Mouse (Mus musculus) lung, postnatal 0 days (tissue): ENCODE measurements around the gene Wtap. TPM values are rescaled to one million over a fixed set of nuclear protein-coding genes. Genes with fewer than 3 reads are reported as not detected.
A peak's percentile ranks its signal among the peaks of the same experiment; 100 is the strongest.
"Not testable (repeated sequence)": the region's sequence is repeated elsewhere in the genome, so short reads cannot be mapped to it uniquely, and the experiment has no call there.

Experiments
- ATAC-seq: fragments of 200-750 bp; cut with Nextera tagmentation; 2 replicates; pipeline ENCODE4 v1.8.0; 2017; ENCODE audit warnings: moderate library complexity
- DNase-seq: peaks from one replicate; pipeline ENCODE4 v3.0.0-alpha.2; 2016; ENCODE audit warnings: low spot score
- H3K27ac ChIP-seq: fragments of 300-500 bp; sonication (generic); 2 replicates; pipeline ENCODE4 v1.5.1; 2014; ENCODE audit warnings: antibody characterized with exemption, mild to moderate bottlenecking, low read length, mixed read lengths
- H3K27me3 ChIP-seq: fragments of 300-500 bp; sonication (generic); replicated peaks from 2 replicates; pipeline ENCODE4 v1.6.1; 2014; ENCODE audit warnings: low read length, mixed read lengths; ENCODE audit not compliant: insufficient read depth
- H3K36me3 ChIP-seq: fragments of 300-500 bp; sonication (generic); 2 replicates; pipeline ENCODE4 v1.6.1; 2014; ENCODE audit warnings: low read length, mixed read lengths; ENCODE audit not compliant: insufficient read depth
- H3K4me1 ChIP-seq: fragments of 300-500 bp; sonication (generic); 2 replicates; pipeline ENCODE4 v1.6.1; 2014; ENCODE audit warnings: antibody characterized with exemption, low read depth, low read length, mixed read lengths; ENCODE audit not compliant: insufficient read depth
- H3K4me2 ChIP-seq: fragments of 300-500 bp; sonication (generic); replicated peaks from 2 replicates; pipeline ENCODE4 v1.6.1; 2014; ENCODE audit warnings: low read depth, mild to moderate bottlenecking, low read length, moderate library complexity, mixed read lengths
- H3K4me3 ChIP-seq: fragments of 300-500 bp; sonication (generic); 2 replicates; pipeline ENCODE4 v1.5.1; 2014; ENCODE audit warnings: low read depth, low read length
- H3K9ac ChIP-seq: fragments of 300-500 bp; sonication (generic); replicated peaks from 2 replicates; pipeline ENCODE4 v1.6.1; 2014; ENCODE audit warnings: low read depth, mild to moderate bottlenecking
- H3K9me3 ChIP-seq: fragments of 300-500 bp; sonication (generic); 2 replicates; pipeline ENCODE4 v1.6.1; 2016; ENCODE audit warnings: low read length, mixed read lengths
- CTCF ChIP-seq: IDR thresholded peaks from 2 replicates; pipeline ENCODE4 v1.5.1; 2016; ENCODE audit warnings: antibody characterized with exemption, mild to moderate bottlenecking
- EP300 ChIP-seq: IDR thresholded peaks from 2 replicates; pipeline ENCODE4 v1.6.1; 2016; ENCODE audit warnings: antibody characterized with exemption, mild to moderate bottlenecking, control low read depth
- WGBS: fragments of 180-500 bp; shearing (Covaris S2); extraction: QIAGEN DNeasy Blood & Tissue Kit; methylation state at CpG from one replicate; pipeline ENCODE4 v1.1.7; 2014; 5-methylcytosine and 5-hydroxymethylcytosine counted together
- polyA plus RNA-seq: library from polyadenylated mRNA; unstranded; fragments of >200 nt; fragmentation: Nextera tagmentation; extraction: Ambion mirVana; gene quantifications from 2 replicates; pipeline ENCODE4 v1.2.1, GENCODE M21; 2015

Gene Wtap
- polyA plus RNA-seq, 1 experiment from 2014 or later: 131 TPM

GRCm38 (mm10) chr17:13006984-13007383 lies 13.0 kb upstream of the Wtap start:
- H3K4me3 ChIP-seq: peak overlapping the region; percentile 89
- 54% methylated on average over 5 of the region's 5 CpGs for WGBS
- TF ChIP-seq CTCF (no peak), EP300 (no peak)
- peaks cover 9% of the 10 kb centered on the region; the same call in 1 of the 2 replicates for H3K4me1 ChIP-seq
- H3K4me2 ChIP-seq: peak overlapping the region; percentile 85
- no peak for DNase-seq
- ATAC-seq: no peak
- no peaks in the 10 kb centered on the region for H3K9me3 ChIP-seq
- H3K9ac ChIP-seq: peak overlapping the region; percentile 43; the same call in 1 of the 2 replicates
- peak overlapping the region; percentile 64 for H3K27ac ChIP-seq
- no peaks in the 10 kb centered on the region for H3K36me3 ChIP-seq
- no peaks in the 10 kb centered on the region for H3K27me3 ChIP-seq

DNA sequence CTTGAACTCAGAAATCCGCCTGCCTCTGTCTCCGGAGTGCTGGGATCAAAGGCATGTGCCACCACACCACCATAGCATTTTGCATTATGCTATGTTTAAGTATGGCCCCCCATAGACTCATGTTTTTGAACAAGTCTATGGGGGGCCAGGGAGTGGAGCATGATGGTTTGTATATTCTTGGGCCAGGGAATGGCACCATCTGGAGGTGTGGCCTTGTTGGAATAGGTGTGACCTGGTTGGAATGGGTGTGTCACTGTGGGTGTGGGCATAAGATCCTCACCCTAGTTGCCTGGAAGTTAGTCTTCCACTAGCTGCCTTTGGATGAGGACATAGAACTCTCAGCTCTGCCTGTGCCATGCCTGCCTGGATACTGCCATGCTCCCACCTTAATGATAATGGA lies 12.6 kb upstream of the Wtap start, which contains the start of gene Sod2:
TSS of gene Sod2 (plus strand) at position 301 of the 400 bp plus-strand sequence.
- not testable (repeated sequence) for H3K9me3 ChIP-seq, H3K4me1 ChIP-seq, ATAC-seq, H3K27me3 ChIP-seq, DNase-seq, H3K36me3 ChIP-seq
- Histone ChIP-seq H3K4me2 (peak within 1 kb of the TSS; percentile 85), H3K4me3 (peak within 1 kb of the TSS; percentile 89), H3K27ac (peak within 1 kb of the TSS; percentile 95), H3K9ac (peak within 1 kb of the TSS; percentile 43; the same call in 1 of the 2 replicates)
- 86% methylated on average over 2 of the region's 2 CpGs for WGBS

GRCm38 (mm10) chr17:13004436-13004835 lies 10.5 kb upstream of the Wtap start:
- not testable (repeated sequence) for H3K36me3 ChIP-seq, DNase-seq, H3K9me3 ChIP-seq, H3K4me2 ChIP-seq, H3K27me3 ChIP-seq, H3K9ac ChIP-seq, H3K27ac ChIP-seq, H3K4me3 ChIP-seq, ATAC-seq, H3K4me1 ChIP-seq
- 55% methylated on average over 2 of the region's 2 CpGs for WGBS

DNA sequence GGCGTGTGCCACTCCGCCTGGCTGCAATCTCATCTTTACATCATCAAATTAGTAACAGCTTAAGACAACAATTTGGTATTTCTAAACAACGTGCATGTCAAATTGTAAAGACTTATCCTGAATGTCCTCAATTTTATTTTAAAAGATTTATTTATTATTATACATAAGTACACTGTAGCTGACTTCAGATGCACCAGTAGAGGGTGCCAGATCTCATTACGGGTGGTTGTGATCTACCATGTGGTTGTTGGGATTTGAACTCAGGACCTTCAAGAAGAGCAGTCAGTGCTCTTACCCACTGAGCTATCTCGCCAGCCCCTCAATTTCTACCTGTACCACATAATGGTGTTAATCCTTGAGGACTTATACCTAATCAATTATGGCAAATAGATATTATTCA lies 8.3 kb upstream of the Wtap start:
- H3K4me3 ChIP-seq, H3K9ac ChIP-seq, H3K27ac ChIP-seq, H3K36me3 ChIP-seq, ATAC-seq, H3K4me1 ChIP-seq, H3K27me3 ChIP-seq, H3K9me3 ChIP-seq, H3K4me2 ChIP-seq, DNase-seq: not testable (repeated sequence)
- TF ChIP-seq CTCF: peak; percentile 23; the same call in 1 of the 2 replicates
- WGBS: 95% methylated on average over 5 of the region's 5 CpGs

- Histone ChIP-seq H3K27ac (no peak overlapping the region), H3K4me3 (no peak overlapping the region), H3K9me3 (no peaks in the 10 kb centered on the region), H3K4me1 (no peaks in the 10 kb centered on the region), H3K36me3 (no peaks in the 10 kb centered on the region), H3K4me2 (no peak overlapping the region), H3K9ac (no peak overlapping the region), H3K27me3 (no peaks in the 10 kb centered on the region)
- WGBS: 81% methylated on average over 6 of the region's 6 CpGs
- ATAC-seq (no peak), DNase-seq (no peak)
- TF ChIP-seq EP300 (no peak), CTCF (no peak)
Observed at GRCm38 (mm10) chr17:12999069-12999468, 5.1 kb upstream of the Wtap start.

GRCm38 (mm10) chr17:12997890-12998289 lies 3.9 kb upstream of the Wtap start:
- Histone ChIP-seq H3K9me3 (no peaks in the 10 kb centered on the region), H3K36me3 (no peaks in the 10 kb centered on the region), H3K9ac (no peak overlapping the region), H3K27ac (no peak overlapping the region), H3K27me3 (no peaks in the 10 kb centered on the region), H3K4me3 (no peak overlapping the region), H3K4me1 (no peaks in the 10 kb centered on the region), H3K4me2 (no peak overlapping the region)
- ATAC-seq (no peak), DNase-seq (no peak)
- TF ChIP-seq EP300: no peak
- TF ChIP-seq CTCF: no peak
- 86% methylated on average over 5 of the region's 5 CpGs for WGBS

- ATAC-seq (no peak), DNase-seq (peak; percentile 77)
- H3K36me3 ChIP-seq: no peaks in the 10 kb centered on the region
- no peak overlapping the region for H3K9ac ChIP-seq
- no peak overlapping the region for H3K4me3 ChIP-seq
- TF ChIP-seq EP300 (no peak), CTCF (peak; percentile 79)
- no peak overlapping the region for H3K27ac ChIP-seq
- no peaks in the 10 kb centered on the region for H3K9me3 ChIP-seq
- 12% methylated on average over 3 of the region's 3 CpGs for WGBS
- no peak overlapping the region for H3K4me2 ChIP-seq
- H3K27me3 ChIP-seq: no peaks in the 10 kb centered on the region
- no peaks in the 10 kb centered on the region for H3K4me1 ChIP-seq
Observed at GRCm38 (mm10) chr17:12996345-12996744, 2.4 kb upstream of the Wtap start.
